Mouse (Mus musculus): Measurements from ENCODE around the gene Trim65. TPM values are rescaled to one million over a fixed set of nuclear protein-coding genes. Genes with fewer than 3 reads are reported as not detected.
A peak's percentile ranks its signal among the peaks of the same experiment; 100 is the strongest.

The Trim65 gene
- polyA plus RNA-seq, 1 experiment from 2014 or later, result 2.1 TPM

DNA sequence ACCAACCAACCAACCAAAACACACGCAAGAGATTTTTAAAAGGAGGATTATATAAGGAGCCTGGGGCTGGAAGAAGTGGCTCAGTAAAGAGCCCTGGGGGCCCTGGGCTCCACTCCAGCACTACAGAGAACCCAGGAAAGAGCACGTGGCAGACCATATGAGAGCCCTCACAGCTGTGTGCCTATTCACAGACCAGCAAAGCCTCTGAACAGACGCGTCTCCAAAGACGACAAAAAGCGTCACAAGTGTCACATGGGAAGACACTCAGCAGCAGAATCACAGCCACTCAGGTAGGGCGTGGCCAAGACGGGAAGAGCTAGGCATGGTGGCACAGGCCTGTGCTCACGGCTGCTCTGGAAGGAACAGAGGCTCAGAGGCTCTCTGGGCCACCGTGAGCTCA, 31.2 kb upstream of the Trim65 start:
- no peak for ATAC-seq (ENCODE audit: insufficient number of reproducible peaks, insufficient read depth, low FRiP score, low TSS enrichment, low read depth)
- no peaks in the 10 kb centered on the region for H3K27me3 ChIP-seq
- no peak overlapping the region for H3K9ac ChIP-seq (replicated peaks)
- no peaks in the 10 kb centered on the region for H3K9me3 ChIP-seq
- H3K27ac ChIP-seq, result no peak overlapping the region
- no peak overlapping the region for H3K4me3 ChIP-seq (replicated peaks)
- H3K36me3 ChIP-seq, result peaks cover 74% of the 10 kb centered on the region
- H3K4me1 ChIP-seq (replicated peaks), result peaks cover 13% of the 10 kb centered on the region
- WGBS, result 80% methylated on average over 10 of the region's 10 CpGs
- no peak overlapping the region for H3K4me2 ChIP-seq

GRCm38 (mm10) chr11:116161312-116161711, 30.4 kb upstream of the Trim65 start:
- no peak overlapping the region for H3K4me3 ChIP-seq (replicated peaks)
- H3K27ac ChIP-seq, result no peak overlapping the region
- H3K36me3 ChIP-seq, result peaks cover 83% of the 10 kb centered on the region
- H3K9ac ChIP-seq (replicated peaks), result no peak overlapping the region; the same call in 1 of the 2 replicates
- H3K4me2 ChIP-seq, result no peak overlapping the region
- 62% methylated on average over 12 of the region's 12 CpGs for WGBS
- ATAC-seq (ENCODE audit: insufficient number of reproducible peaks, insufficient read depth, low FRiP score, low TSS enrichment, low read depth), result no peak
- no peaks in the 10 kb centered on the region for H3K27me3 ChIP-seq
- H3K9me3 ChIP-seq, result no peaks in the 10 kb centered on the region
- H3K4me1 ChIP-seq (replicated peaks), result peaks cover 5% of the 10 kb centered on the region

GRCm38 (mm10) chr11:116150960-116151359, 20.0 kb upstream of the Trim65 start:
- Histone ChIP-seq H3K4me1 (replicated peaks) (no peaks in the 10 kb centered on the region), H3K9ac (replicated peaks) (no peak overlapping the region), H3K4me2 (no peak overlapping the region), H3K9me3 (no peaks in the 10 kb centered on the region), H3K4me3 (replicated peaks) (no peak overlapping the region), H3K36me3 (peaks cover 100% of the 10 kb centered on the region), H3K27ac (no peak overlapping the region), H3K27me3 (no peaks in the 10 kb centered on the region)
- no peak for ATAC-seq (ENCODE audit: insufficient number of reproducible peaks, insufficient read depth, low FRiP score, low TSS enrichment, low read depth)
- WGBS, result 92% methylated on average over 2 of the region's 2 CpGs

- no peak overlapping the region for H3K4me3 ChIP-seq (replicated peaks)
- no peak for ATAC-seq (ENCODE audit: insufficient number of reproducible peaks, insufficient read depth, low FRiP score, low TSS enrichment, low read depth)
- no peaks in the 10 kb centered on the region for H3K27me3 ChIP-seq
- no peaks in the 10 kb centered on the region for H3K9me3 ChIP-seq
- peaks cover 100% of the 10 kb centered on the region for H3K36me3 ChIP-seq
- H3K9ac ChIP-seq (replicated peaks), result no peak overlapping the region
- 79% methylated on average over 6 of the region's 6 CpGs for whole genome bisulfite sequencing
- H3K27ac ChIP-seq, result no peak overlapping the region
- H3K4me2 ChIP-seq, result no peak overlapping the region
- no peaks in the 10 kb centered on the region for H3K4me1 ChIP-seq (replicated peaks)
Measured at GRCm38 (mm10) chr11:116149341-116149740, 18.4 kb upstream of the Trim65 start.

DNA sequence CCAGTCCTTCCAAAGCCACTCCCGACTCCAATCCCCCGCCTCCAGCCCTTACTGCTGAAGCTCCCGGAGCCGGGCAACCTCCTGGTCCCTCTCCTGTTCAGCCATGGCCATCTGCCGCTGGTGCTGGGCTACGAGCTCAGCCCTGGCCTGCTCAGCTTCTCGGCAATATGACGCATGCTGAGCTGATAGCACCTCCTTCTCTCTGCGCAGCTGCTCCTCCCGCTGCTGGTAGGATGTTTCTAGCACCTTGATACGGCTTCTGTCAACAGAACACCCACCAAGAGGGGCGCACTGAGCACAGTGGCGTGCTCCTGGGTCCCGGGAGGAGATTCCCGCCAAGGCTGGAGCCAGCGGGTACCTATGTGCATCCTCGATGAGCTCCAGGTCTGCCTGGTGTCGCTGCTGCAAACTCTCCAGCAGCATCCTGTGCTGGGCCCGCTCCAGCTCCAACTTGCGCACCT, 17.9 kb upstream of the Trim65 start:
- H3K9ac ChIP-seq (replicated peaks), result no peak overlapping the region
- H3K27ac ChIP-seq, result no peak overlapping the region
- H3K36me3 ChIP-seq, result peaks cover 100% of the 10 kb centered on the region
- H3K4me1 ChIP-seq (replicated peaks), result no peaks in the 10 kb centered on the region
- WGBS, result 54% methylated on average over 20 of the region's 20 CpGs
- no peaks in the 10 kb centered on the region for H3K27me3 ChIP-seq
- no peak overlapping the region for H3K4me2 ChIP-seq
- ATAC-seq (ENCODE audit: insufficient number of reproducible peaks, insufficient read depth, low FRiP score, low TSS enrichment, low read depth), result no peak
- no peaks in the 10 kb centered on the region for H3K9me3 ChIP-seq
- H3K4me3 ChIP-seq (replicated peaks), result no peak overlapping the region

DNA sequence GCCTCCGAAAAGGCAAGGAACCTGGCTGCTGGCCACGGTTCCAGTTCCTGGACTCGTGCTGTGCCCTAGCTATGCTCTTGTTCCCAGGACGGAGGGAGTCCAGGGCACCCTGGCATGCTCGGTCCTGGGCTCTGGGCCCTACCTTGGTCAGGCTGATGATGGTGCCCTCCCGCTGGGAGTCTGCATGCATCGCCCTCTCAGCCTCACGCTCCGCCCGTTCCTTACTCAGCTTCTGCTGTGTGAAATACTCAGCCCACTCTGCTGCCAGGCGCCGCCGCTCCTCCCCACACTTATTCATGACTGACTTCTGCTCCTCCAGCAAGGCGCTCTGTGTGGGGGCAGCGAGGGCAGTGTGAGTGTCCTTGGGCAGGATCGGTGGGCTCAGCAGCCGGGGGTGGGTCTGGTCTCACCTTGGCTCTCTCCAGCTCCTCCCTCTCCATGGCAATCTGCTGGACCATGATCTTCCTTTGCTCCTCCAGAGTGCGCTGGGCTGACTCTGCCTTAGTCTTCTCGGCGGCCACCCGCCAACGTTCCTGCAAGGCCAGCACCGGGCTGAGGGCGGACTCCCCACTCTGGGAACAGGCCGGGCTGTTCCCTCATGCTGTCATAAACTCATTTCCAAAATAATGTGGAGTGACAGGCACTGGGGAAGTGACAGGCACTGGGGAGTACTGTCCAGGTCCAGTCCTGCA, 15.5 kb upstream of the Trim65 start:
- no peak overlapping the region for H3K9ac ChIP-seq (replicated peaks)
- 77% methylated on average over 25 of the region's 25 CpGs for WGBS
- H3K4me3 ChIP-seq (replicated peaks), result no peak overlapping the region
- H3K4me1 ChIP-seq (replicated peaks), result no peaks in the 10 kb centered on the region
- no peaks in the 10 kb centered on the region for H3K9me3 ChIP-seq
- no peaks in the 10 kb centered on the region for H3K27me3 ChIP-seq
- H3K27ac ChIP-seq, result no peak overlapping the region
- no peak overlapping the region for H3K4me2 ChIP-seq
- ATAC-seq (ENCODE audit: insufficient number of reproducible peaks, insufficient read depth, low FRiP score, low TSS enrichment, low read depth), result no peak
- peaks cover 100% of the 10 kb centered on the region for H3K36me3 ChIP-seq

DNA sequence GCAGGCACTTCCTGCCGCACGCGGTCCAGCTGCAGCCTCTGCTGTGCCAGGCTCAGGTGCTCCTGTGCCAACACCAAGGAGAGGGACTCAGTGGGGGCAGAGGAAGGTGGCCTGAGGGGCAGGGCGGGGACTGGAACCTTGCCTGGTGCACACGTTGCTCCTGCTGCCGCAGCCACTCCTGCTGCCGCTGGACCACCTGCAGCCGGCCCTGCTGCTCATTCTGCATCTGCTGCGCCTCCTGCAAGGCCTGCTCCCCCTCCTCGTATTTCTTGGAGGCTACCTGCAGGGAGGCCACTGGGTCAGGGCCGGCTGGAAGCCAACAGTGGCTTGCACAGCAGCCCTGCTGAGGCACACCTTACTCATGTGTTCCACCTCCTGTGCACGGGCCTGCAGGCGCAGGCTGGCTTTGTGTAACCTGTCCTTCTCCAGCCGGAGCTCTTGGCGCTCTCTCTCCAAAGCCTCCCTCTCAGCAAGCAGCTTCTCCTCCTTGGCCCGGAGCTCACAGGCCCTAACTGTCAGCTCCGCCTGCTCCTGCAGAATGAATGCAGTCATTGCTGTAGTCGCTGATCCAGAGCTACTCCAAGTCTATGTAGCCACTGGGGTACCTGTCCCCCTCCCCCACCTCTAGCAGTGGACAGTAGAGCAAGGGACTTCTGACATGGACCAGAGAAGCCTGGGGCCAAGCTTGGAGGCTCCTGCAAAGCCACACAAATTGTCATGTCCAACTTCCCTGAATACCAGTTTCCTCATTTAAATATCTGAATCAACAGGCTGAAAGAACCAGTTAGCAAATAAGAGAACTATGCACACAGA, 14.8 kb upstream of the Trim65 start:
- H3K4me2 ChIP-seq, result no peak overlapping the region
- no peaks in the 10 kb centered on the region for H3K27me3 ChIP-seq
- no peak for ATAC-seq (ENCODE audit: insufficient number of reproducible peaks, insufficient read depth, low FRiP score, low TSS enrichment, low read depth)
- H3K36me3 ChIP-seq, result peaks cover 93% of the 10 kb centered on the region
- no peaks in the 10 kb centered on the region for H3K4me1 ChIP-seq (replicated peaks)
- no peak overlapping the region for H3K9ac ChIP-seq (replicated peaks)
- H3K27ac ChIP-seq, result 0 out of 2 replicates have a peak overlapping the region, but pooled peaks have one; percentile 4
- 63% methylated on average over 18 of the region's 18 CpGs for WGBS
- H3K9me3 ChIP-seq, result no peaks in the 10 kb centered on the region
- H3K4me3 ChIP-seq (replicated peaks), result no peak overlapping the region

GRCm38 (mm10) chr11:116143468-116143867, 12.5 kb upstream of the Trim65 start:
- Histone ChIP-seq H3K4me3 (replicated peaks) (no peak overlapping the region), H3K9me3 (no peaks in the 10 kb centered on the region), H3K9ac (replicated peaks) (no peak overlapping the region), H3K4me2 (no peak overlapping the region), H3K4me1 (replicated peaks) (no peaks in the 10 kb centered on the region; the same call in 1 of the 2 replicates), H3K36me3 (peaks cover 71% of the 10 kb centered on the region), H3K27me3 (no peaks in the 10 kb centered on the region), H3K27ac (no peak overlapping the region)
- ATAC-seq (ENCODE audit: insufficient number of reproducible peaks, insufficient read depth, low FRiP score, low TSS enrichment, low read depth), result no peak
- 85% methylated on average over 3 of the region's 3 CpGs for WGBS

DNA sequence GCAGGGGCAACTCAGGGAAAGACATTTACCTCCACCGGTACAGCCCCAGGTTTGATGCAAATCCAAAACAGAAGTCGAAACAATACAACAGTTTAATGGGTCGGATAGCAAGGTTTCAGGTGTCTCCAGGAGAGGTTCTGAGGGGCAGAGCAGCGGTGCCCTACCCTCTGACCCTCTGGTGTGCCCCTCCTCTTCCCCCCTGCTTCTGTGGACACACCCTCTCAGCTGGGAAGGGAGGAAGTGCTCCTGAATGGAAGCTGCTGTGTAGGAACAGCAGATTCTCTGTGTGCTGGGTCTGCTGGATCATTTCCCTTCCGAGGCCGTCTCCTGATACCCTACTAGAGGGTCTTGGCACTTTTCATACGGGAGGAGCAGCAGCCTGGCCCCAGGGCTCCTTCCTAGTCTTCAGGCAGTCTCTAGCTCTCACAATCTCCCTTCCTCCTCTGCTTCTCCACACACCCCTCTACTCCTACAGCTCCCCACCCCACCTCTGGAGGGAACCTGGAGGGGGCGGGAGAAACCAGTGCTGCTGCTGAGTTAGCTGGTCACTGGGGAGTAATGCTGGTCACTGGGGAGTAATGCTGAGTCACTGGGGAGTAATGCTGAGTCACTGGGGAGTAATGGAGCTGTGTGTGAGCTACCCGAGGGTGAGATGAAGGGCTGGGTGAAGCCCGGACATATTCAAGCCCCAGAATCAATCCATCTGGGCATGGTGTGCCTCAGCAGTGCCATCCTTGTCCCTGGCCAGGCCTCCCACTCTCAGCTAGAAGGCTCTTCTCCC, 11.5 kb upstream of the Trim65 start:
- 70% methylated on average over 10 of the region's 10 CpGs for WGBS
- H3K36me3 ChIP-seq, result peaks cover 60% of the 10 kb centered on the region
- no peak for ATAC-seq (ENCODE audit: insufficient number of reproducible peaks, insufficient read depth, low FRiP score, low TSS enrichment, low read depth)
- no peak overlapping the region for H3K4me3 ChIP-seq (replicated peaks)
- H3K4me2 ChIP-seq, result no peak overlapping the region
- no peaks in the 10 kb centered on the region for H3K27me3 ChIP-seq
- no peak overlapping the region for H3K9ac ChIP-seq (replicated peaks)
- H3K27ac ChIP-seq, result no peak overlapping the region
- H3K9me3 ChIP-seq, result no peaks in the 10 kb centered on the region
- H3K4me1 ChIP-seq (replicated peaks), result peaks cover 6% of the 10 kb centered on the region

DNA sequence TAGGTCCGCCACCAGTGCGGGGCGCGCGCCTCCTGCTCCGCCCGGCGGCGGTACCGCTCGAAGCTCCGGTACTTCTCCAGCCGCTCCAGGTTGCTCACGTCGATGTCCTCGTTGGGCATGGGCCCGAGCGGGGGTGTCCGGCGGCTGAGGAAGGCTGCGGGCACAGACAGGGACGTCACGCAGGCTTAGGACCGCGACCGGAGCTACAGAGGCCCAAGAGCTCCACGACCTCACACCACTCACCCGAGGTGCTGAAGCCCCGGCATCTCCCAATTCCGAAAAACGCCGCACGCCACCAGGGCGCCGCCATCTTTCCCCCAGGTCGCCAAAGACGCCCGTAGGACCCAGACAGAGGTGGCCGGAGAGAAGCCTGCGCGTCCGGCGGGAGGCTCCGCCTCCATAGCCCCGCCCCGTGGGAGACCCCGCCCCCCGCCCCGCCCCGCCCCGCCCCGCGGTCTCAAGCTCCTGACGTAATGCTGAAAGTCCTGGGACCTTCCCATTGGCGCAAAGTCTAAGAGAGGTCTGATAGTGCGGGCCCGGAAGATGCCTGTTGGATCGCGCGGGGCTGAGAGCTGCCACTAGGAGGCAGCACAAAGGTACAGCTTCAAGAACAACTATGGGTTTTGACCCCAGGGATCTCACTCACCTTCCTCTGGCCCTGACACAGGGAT, 7.7 kb upstream of the Trim65 start, which contains the start of gene Mrpl38:
Mrpl38 (minus strand) TSS at position 401 of the 671 bp plus-strand sequence.
- Histone ChIP-seq H3K9ac (replicated peaks) (peak within 1 kb of the TSS; percentile 83), H3K4me1 (replicated peaks) (peaks cover 15% of the 10 kb centered on the region), H3K36me3 (peaks cover 49% of the 10 kb centered on the region), H3K4me2 (peak within 1 kb of the TSS; percentile 59), H3K9me3 (no peaks in the 10 kb centered on the region), H3K27ac (peak within 1 kb of the TSS; percentile 78), H3K4me3 (replicated peaks) (peak within 1 kb of the TSS; percentile 92), H3K27me3 (no peaks in the 10 kb centered on the region)
- peak; percentile 92 for ATAC-seq (ENCODE audit: insufficient number of reproducible peaks, insufficient read depth, low FRiP score, low TSS enrichment, low read depth)
- under 1% methylated on average over 60 of the region's 60 CpGs for WGBS

Data from limb, embryonic 12.5 days (tissue).